Mouse (Mus musculus) embryo, embryonic 10 days (tissue): Measurements from ENCODE around the gene Gm21541.
"Not testable (repeated sequence)": the region's sequence is repeated elsewhere in the genome, so short reads cannot be mapped to it uniquely, and the experiment has no call there.

Experiments
- DNase-seq: peaks from one replicate; pipeline ENCODE4 v3.0.0-alpha.2; 2015; ENCODE audit warnings: low spot score

Gene Gm21541

DNA sequence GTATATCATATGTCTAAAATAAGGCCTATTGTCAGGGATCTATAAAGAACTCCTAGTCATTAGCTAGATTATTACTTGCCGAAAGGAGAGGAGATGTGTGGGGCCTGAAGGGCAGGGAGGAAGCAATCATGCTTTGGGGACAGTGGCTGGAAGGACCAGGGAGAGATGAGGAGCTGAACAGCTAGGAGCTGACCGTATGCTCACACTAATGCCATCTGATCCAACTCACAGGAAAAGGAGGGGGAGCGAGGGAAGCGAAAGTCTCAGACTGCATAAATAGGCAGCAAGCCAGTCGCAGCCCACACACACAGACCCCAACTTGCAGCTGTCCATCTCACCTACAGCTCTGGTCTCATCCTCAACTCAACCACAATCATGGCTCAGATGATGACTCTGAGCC, at the start of gene Gm21541:
Gene Gm21541, plus strand, starts transcription at position 301 of the 400 bp plus-strand sequence.
- not testable (repeated sequence) for DNase-seq

DNA sequence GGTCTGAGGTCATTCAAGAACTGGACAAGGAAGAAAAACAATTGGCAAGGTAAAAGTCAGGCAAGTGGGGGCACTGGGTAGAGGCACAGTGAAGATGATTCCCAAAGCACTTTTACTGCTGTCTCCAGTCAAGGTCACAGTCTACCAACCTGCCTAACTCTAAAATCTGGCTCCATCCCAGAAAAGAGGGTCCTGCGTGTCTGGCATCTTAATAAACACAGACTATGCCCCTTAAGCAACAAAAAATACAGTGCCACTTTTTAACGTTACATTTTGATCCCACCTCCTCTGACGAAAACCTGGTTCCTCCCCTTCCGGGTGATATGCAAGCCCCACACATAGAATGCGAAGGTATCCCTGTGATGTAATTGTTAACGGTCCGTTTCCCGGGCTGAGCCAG, 37.9 kb downstream of the Gm21541 start, which contains the start of gene Gm20878:
Gene Gm20878, plus strand, starts transcription at position 301 of the 400 bp plus-strand sequence.
- DNase-seq, result not testable (repeated sequence)
